Mouse (Mus musculus): ENCODE measurements at regions not wholly inside any gene's neighbourhood (a gene's known extent, or its start where the extent isn't known, plus 50 kb on each side); places are given as distances from the start of the nearest gene placed in this dataset.

DNA sequence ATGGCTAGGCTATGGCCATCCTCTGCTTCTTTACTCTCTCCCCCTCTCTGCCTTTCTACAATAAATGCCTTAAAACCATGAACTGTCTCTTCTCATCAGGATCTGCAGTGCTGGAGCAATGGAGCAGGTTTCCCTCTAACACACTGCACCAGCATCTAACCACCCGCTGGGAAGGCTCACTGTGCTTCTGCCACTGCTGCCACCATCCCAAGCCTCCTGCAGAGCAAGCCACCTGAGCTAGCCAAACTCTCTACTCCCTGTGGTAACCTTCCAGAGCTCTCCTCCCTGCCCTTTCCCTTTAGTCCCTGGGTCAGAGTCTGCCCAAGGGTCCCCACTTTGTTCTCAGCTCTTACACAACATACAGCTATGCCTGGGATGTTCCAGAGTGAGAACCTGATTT lies 107.3 kb upstream of the 4933402E13Rik start:
- Histone ChIP-seq H3K9me3 (replicated peaks; ENCODE audit: low read length) (no peaks in the 10 kb centered on the region), H3K27me3 (ENCODE audit: insufficient read depth, low read length) (no peaks in the 10 kb centered on the region), H3K36me3 (ENCODE audit: insufficient read depth, low read length) (no peaks in the 10 kb centered on the region), H3K4me3 (replicated peaks; ENCODE audit: low read depth, low read length) (no peak overlapping the region), H3K4me2 (ENCODE audit: low read length) (no peak overlapping the region), H3K4me1 (replicated peaks; ENCODE audit: insufficient read depth, low read length) (no peaks in the 10 kb centered on the region), H3K27ac (no peak overlapping the region), H3K9ac (ENCODE audit: low read depth, low read length) (no peak overlapping the region)
- TF ChIP-seq CTCF (IDR thresholded peaks at IDR 0.05; ENCODE audit: low read depth): no peak
- DNase-seq (ENCODE audit: low spot score) (no peak), ATAC-seq (replicated peaks; ENCODE audit: low FRiP score, low read depth) (no peak)
- 40% methylated on average over 1 of the region's 1 CpGs for WGBS

DNA sequence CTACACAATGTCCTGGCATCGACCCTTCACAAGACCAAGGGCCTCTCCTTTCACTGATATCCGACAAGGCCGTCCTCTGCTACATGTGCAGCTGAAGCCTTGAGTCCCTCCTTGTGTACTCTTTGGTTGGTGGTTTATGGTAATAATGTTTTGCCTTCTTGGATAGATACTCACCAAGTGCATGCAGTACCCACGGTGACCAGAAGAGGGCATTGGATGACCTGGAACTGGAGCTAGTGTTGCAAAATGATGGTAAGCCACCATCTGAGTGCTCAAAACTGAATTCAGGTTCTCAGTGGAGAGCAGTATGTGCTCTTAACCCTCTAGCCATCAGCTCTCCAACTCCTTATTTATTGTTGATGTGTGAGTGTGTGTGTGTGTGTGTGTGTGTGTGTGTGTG lies 103.2 kb upstream of the 4933402E13Rik start:
- Histone ChIP-seq H3K4me1 (replicated peaks; ENCODE audit: insufficient read depth, low read length) (no peaks in the 10 kb centered on the region), H3K4me2 (ENCODE audit: low read length) (no peak overlapping the region), H3K27me3 (ENCODE audit: insufficient read depth, low read length) (no peaks in the 10 kb centered on the region), H3K36me3 (ENCODE audit: insufficient read depth, low read length) (no peaks in the 10 kb centered on the region), H3K4me3 (replicated peaks; ENCODE audit: low read depth, low read length) (no peak overlapping the region), H3K9ac (ENCODE audit: low read depth, low read length) (no peak overlapping the region), H3K27ac (no peak overlapping the region), H3K9me3 (replicated peaks; ENCODE audit: low read length) (no peaks in the 10 kb centered on the region)
- DNase-seq (ENCODE audit: low spot score) (no peak), ATAC-seq (replicated peaks; ENCODE audit: low FRiP score, low read depth) (no peak)
- 66% methylated on average over 4 of the region's 4 CpGs for WGBS
- peak; percentile 42; the same call in 1 of the 2 replicates for TF ChIP-seq CTCF (IDR thresholded peaks at IDR 0.05; ENCODE audit: low read depth)

Measured in kidney, postnatal 0 days (tissue).